Mouse (Mus musculus) small intestine, adult 2 months (tissue): Measurements from ENCODE around the gene Nmnat2.

ENCODE experiments used
- CTCF ChIP-seq: fragments of 200-500 bp; IDR thresholded peaks from 2 replicates; pipeline ENCODE4 v1.5.1; 2012; ENCODE audit warnings: low read depth, mild to moderate bottlenecking, control low read depth, inconsistent platforms, low read length, moderate library complexity, mixed read lengths; ENCODE audit not compliant: insufficient replicate concordance, insufficient read length; ENCODE audit errors: extremely low read depth
- POLR2A ChIP-seq: fragments of 200-500 bp; IDR thresholded peaks from 2 replicates; pipeline ENCODE4 v1.6.1; 2012; ENCODE audit warnings: low read depth, mild to moderate bottlenecking, control low read depth, inconsistent platforms, low read length, moderate library complexity

GRCm38 (mm10) chr1:152964344-152964743 lies 9.6 kb downstream of the Nmnat2 start:
- TF ChIP-seq POLR2A = no peak
- TF ChIP-seq CTCF = no peak
